Comparison of ENCODE assay signal across 17 mouse cellular contexts in the genomic region with DNA sequence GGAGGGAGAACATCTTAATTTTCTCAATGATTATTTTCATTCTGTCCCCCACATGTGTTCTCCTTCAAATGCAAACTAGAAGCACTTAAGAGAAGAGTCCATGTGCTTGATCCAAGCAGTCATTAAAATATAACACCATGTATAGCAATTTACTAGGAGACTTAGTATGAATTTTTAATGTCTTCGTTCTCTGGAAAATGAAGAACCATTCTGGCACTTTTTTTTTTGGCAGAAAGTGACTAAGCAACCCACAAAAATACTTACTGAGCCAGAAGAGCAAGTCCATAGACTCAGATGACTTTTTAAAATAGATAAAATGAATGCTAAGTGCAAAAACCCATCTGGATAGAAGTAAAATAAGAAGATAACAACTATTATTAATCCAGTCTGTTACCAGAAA.
"Had no signal": no experiment of that assay in that cellular context is flagged by ENCODE, and none has a peak within 500 bp of the region (broad histone marks: within the 10 kb centered on the region; RNA-seq: fewer than 3 reads in every experiment).

No protein-coding gene starts in this region.

- H3K9ac ChIP-seq: neural tube, embryonic 12.5 days; neural tube, embryonic 13.5 days; neural tube, embryonic 15.5 days; stomach, embryonic 15.5 days had no signal

- H3K36me3 ChIP-seq: neural tube, embryonic 12.5 days; neural tube, embryonic 13.5 days; neural tube, embryonic 15.5 days; stomach, embryonic 15.5 days had no signal

- H3K27me3 ChIP-seq: neural tube, embryonic 12.5 days; neural tube, embryonic 13.5 days; neural tube, embryonic 15.5 days; stomach, embryonic 15.5 days had no signal

- H3K9me3 ChIP-seq: neural tube, embryonic 12.5 days; neural tube, embryonic 13.5 days; neural tube, embryonic 15.5 days; stomach, embryonic 15.5 days had no signal

- H3K27ac ChIP-seq: neural tube, embryonic 12.5 days; neural tube, embryonic 13.5 days; neural tube, embryonic 15.5 days; stomach, embryonic 15.5 days; stomach, postnatal 0 days had no signal

- H3K4me3 ChIP-seq: neural tube, embryonic 12.5 days; neural tube, embryonic 13.5 days; neural tube, embryonic 15.5 days; stomach, embryonic 15.5 days had no signal

- H3K4me2 ChIP-seq: neural tube, embryonic 12.5 days; neural tube, embryonic 13.5 days; neural tube, embryonic 15.5 days; stomach, embryonic 15.5 days had no signal

- DNase-seq: retina, postnatal 1 day; right cerebral cortex, adult 18-20 months; right cerebral cortex, postnatal 14 days; right cerebral cortex, postnatal 25 days; right cerebral cortex, postnatal 4 days; spleen, adult 18-20 months; thymus, adult 18-20 months; thymus, adult 2 months; thymus, postnatal 14 days; thymus, postnatal 25 days; thymus, postnatal 36 days; thymus, postnatal 4 days had no signal

- H3K4me1 ChIP-seq: neural tube, embryonic 12.5 days; neural tube, embryonic 13.5 days; neural tube, embryonic 15.5 days; stomach, embryonic 15.5 days had no signal
